Mouse (Mus musculus) liver, embryonic 12.5 days (tissue): ENCODE results near the gene Vwa7. TPM values are rescaled to one million over a fixed set of nuclear protein-coding genes. Genes with fewer than 3 reads are reported as not detected.
"Not testable (repeated sequence)": the region's sequence is repeated elsewhere in the genome, so short reads cannot be mapped to it uniquely, and the experiment has no call there.

Source experiments
- ATAC-seq: fragments of 200-750 bp; cut with Nextera tagmentation; 2 replicates; pipeline ENCODE4 v1.8.0; 2017; ENCODE audit warnings: moderate number of reproducible peaks, mild to moderate bottlenecking, moderate library complexity
- H3K27ac ChIP-seq: fragments of 300-500 bp; sonication (generic); 2 replicates; pipeline ENCODE4 v1.5.1; 2016; ENCODE audit warnings: mild to moderate bottlenecking
- H3K27me3 ChIP-seq: fragments of 300-500 bp; sonication (generic); replicated peaks from 2 replicates; pipeline ENCODE4 v1.6.1; 2016; ENCODE audit warnings: mild to moderate bottlenecking, moderate library complexity
- H3K36me3 ChIP-seq: fragments of 300-500 bp; sonication (generic); 2 replicates; pipeline ENCODE4 v1.6.1; 2016; ENCODE audit warnings: mild to moderate bottlenecking, moderate library complexity
- H3K4me1 ChIP-seq: fragments of 300-500 bp; sonication (generic); 2 replicates; pipeline ENCODE4 v1.6.1; 2016
- H3K4me2 ChIP-seq: fragments of 300-500 bp; sonication (generic); 2 replicates; pipeline ENCODE4 v1.6.1; 2016; ENCODE audit warnings: mild to moderate bottlenecking, moderate library complexity
- H3K4me3 ChIP-seq: fragments of 300-500 bp; sonication (generic); 2 replicates; pipeline ENCODE4 v1.5.1; 2016; ENCODE audit warnings: mild to moderate bottlenecking, moderate library complexity
- H3K9ac ChIP-seq: fragments of 300-500 bp; sonication (generic); 2 replicates; pipeline ENCODE4 v1.6.1; 2016; ENCODE audit warnings: mild to moderate bottlenecking, moderate library complexity
- H3K9me3 ChIP-seq: fragments of 300-500 bp; sonication (generic); replicated peaks from 2 replicates; pipeline ENCODE4 v1.6.1; 2016; ENCODE audit warnings: mild to moderate bottlenecking, moderate library complexity
- WGBS: fragments of 180-500 bp; shearing (Covaris S2); methylation state at CpG from one replicate; pipeline ENCODE4 v1.1.7; 2016; ENCODE audit not compliant: insufficient replicate concordance; 5-methylcytosine and 5-hydroxymethylcytosine counted together
- polyA plus RNA-seq: library from polyadenylated mRNA; unstranded; fragments of >200 nt; fragmentation: Nextera tagmentation; extraction: Ambion mirVana; gene quantifications from 2 replicates; pipeline ENCODE4 v1.2.1, GENCODE M21; 2016

Gene Vwa7
- polyA plus RNA-seq, 1 experiment from 2014 or later = 0.15 TPM

GRCm38 (mm10) chr17:35024691-35025488, 8.5 kb downstream of the Vwa7 start:
- no peak for ATAC-seq
- Histone ChIP-seq H3K27me3 (0 out of 2 replicates have a peak, but pooled peaks cover 3% of the 10 kb centered on the region), H3K9me3 (no peaks in the 10 kb centered on the region), H3K4me3 (no peak overlapping the region), H3K27ac (no peak overlapping the region), H3K4me1 (peaks cover 90% of the 10 kb centered on the region), H3K36me3 (no peaks in the 10 kb centered on the region), H3K4me2 (no peak overlapping the region; the same call in 1 of the 2 replicates), H3K9ac (no peak overlapping the region)
- 58% methylated on average over 8 of the region's 10 CpGs for WGBS

GRCm38 (mm10) chr17:35026206-35026605, 9.8 kb downstream of the Vwa7 start:
- WGBS = 65% methylated on average over 5 of the region's 5 CpGs
- Histone ChIP-seq H3K4me2 (no peak overlapping the region), H3K9ac (no peak overlapping the region), H3K4me1 (peaks cover 93% of the 10 kb centered on the region), H3K27me3 (0 out of 2 replicates have a peak, but pooled peaks cover 6% of the 10 kb centered on the region), H3K9me3 (no peaks in the 10 kb centered on the region), H3K36me3 (no peaks in the 10 kb centered on the region), H3K27ac (no peak overlapping the region), H3K4me3 (no peak overlapping the region)
- ATAC-seq = no peak

- H3K36me3 ChIP-seq = no peaks in the 10 kb centered on the region
- peak within 1 kb of the TSS; percentile 17; the same call in 1 of the 2 replicates for H3K27ac ChIP-seq
- no peak for ATAC-seq
- H3K4me2 ChIP-seq = no peak within 1 kb of the TSS
- peaks cover 93% of the 10 kb centered on the region for H3K4me1 ChIP-seq
- 0 out of 2 replicates have a peak, but pooled peaks cover 6% of the 10 kb centered on the region for H3K27me3 ChIP-seq
- 52% methylated on average over 13 of the region's 13 CpGs for WGBS
- H3K4me3 ChIP-seq = no peak within 1 kb of the TSS
- peak within 1 kb of the TSS; percentile 10; the same call in 1 of the 2 replicates for H3K9ac ChIP-seq
- H3K9me3 ChIP-seq = no peaks in the 10 kb centered on the region
These were observed 11.1 kb downstream of the Vwa7 start, which contains the start of gene Sapcd1 for GRCm38 (mm10) chr17:35027277-35028068. Gene Sapcd1 (minus strand): TSS chr17:35028016.

- H3K27ac ChIP-seq = no peak overlapping the region
These were observed 11.9 kb downstream of the Vwa7 start for GRCm38 (mm10) chr17:35028315-35028714.

GRCm38 (mm10) chr17:35029691-35030532, 13.5 kb downstream of the Vwa7 start:
- Histone ChIP-seq H3K9me3 (no peaks in the 10 kb centered on the region), H3K4me3 (no peak overlapping the region), H3K9ac (no peak overlapping the region), H3K4me1 (peaks cover 76% of the 10 kb centered on the region), H3K27me3 (0 out of 2 replicates have a peak, but pooled peaks cover 3% of the 10 kb centered on the region), H3K27ac (no peak overlapping the region), H3K4me2 (0 out of 2 replicates have a peak overlapping the region, but pooled peaks have one; percentile 10), H3K36me3 (no peaks in the 10 kb centered on the region)
- WGBS = 42% methylated on average over 19 of the region's 19 CpGs
- ATAC-seq = no peak

More at GRCm38 (mm10) chr17:35028315-35028714, 11.9 kb downstream of the Vwa7 start:
- 72% methylated on average over 2 of the region's 2 CpGs for WGBS
- Histone ChIP-seq H3K9ac (no peak overlapping the region), H3K4me1 (peaks cover 87% of the 10 kb centered on the region), H3K4me2 (no peak overlapping the region), H3K4me3 (no peak overlapping the region), H3K9me3 (no peaks in the 10 kb centered on the region), H3K27me3 (0 out of 2 replicates have a peak, but pooled peaks cover 6% of the 10 kb centered on the region), H3K36me3 (no peaks in the 10 kb centered on the region)
- no peak for ATAC-seq

GRCm38 (mm10) chr17:35031272-35031671, 14.9 kb downstream of the Vwa7 start:
- Histone ChIP-seq H3K4me3 (no peak overlapping the region), H3K9me3 (no peaks in the 10 kb centered on the region), H3K9ac (no peak overlapping the region), H3K36me3 (no peaks in the 10 kb centered on the region), H3K4me1 (peaks cover 66% of the 10 kb centered on the region), H3K27ac (no peak overlapping the region), H3K27me3 (0 out of 2 replicates have a peak, but pooled peaks cover 3% of the 10 kb centered on the region), H3K4me2 (no peak overlapping the region)
- 91% methylated on average over 11 of the region's 11 CpGs for WGBS
- no peak for ATAC-seq

- no peak for ATAC-seq
- H3K9ac ChIP-seq = no peak overlapping the region
- WGBS = 59% methylated on average over 7 of the region's 7 CpGs
These were observed 15.5 kb downstream of the Vwa7 start for GRCm38 (mm10) chr17:35031880-35032279.

GRCm38 (mm10) chr17:35032323-35032870, 16.0 kb downstream of the Vwa7 start:
- 0 out of 2 replicates have a peak, but pooled peaks cover 3% of the 10 kb centered on the region for H3K27me3 ChIP-seq
- H3K4me2 ChIP-seq = no peak overlapping the region
- no peak overlapping the region for H3K4me3 ChIP-seq
- H3K4me1 ChIP-seq = peaks cover 58% of the 10 kb centered on the region
- no peak overlapping the region for H3K27ac ChIP-seq
- no peaks in the 10 kb centered on the region for H3K36me3 ChIP-seq
- H3K9me3 ChIP-seq = no peaks in the 10 kb centered on the region
- 60% methylated on average over 8 of the region's 8 CpGs for WGBS
- no peak for ATAC-seq
- H3K9ac ChIP-seq = no peak overlapping the region

More at GRCm38 (mm10) chr17:35031880-35032279, 15.5 kb downstream of the Vwa7 start:
- Histone ChIP-seq H3K27ac (no peak overlapping the region), H3K4me2 (no peak overlapping the region), H3K27me3 (0 out of 2 replicates have a peak, but pooled peaks cover 3% of the 10 kb centered on the region), H3K4me1 (peaks cover 62% of the 10 kb centered on the region), H3K9me3 (no peaks in the 10 kb centered on the region), H3K4me3 (no peak overlapping the region), H3K36me3 (no peaks in the 10 kb centered on the region)

GRCm38 (mm10) chr17:35033703-35034102, 17.3 kb downstream of the Vwa7 start:
- ATAC-seq = not testable (repeated sequence)
- 63% methylated on average over 1 of the region's 1 CpGs for WGBS

GRCm38 (mm10) chr17:35034896-35035295, 18.5 kb downstream of the Vwa7 start:
- Histone ChIP-seq H3K36me3 (no peaks in the 10 kb centered on the region), H3K9ac (no peak overlapping the region), H3K9me3 (no peaks in the 10 kb centered on the region), H3K4me3 (no peak overlapping the region), H3K4me1 (peaks cover 43% of the 10 kb centered on the region), H3K27me3 (0 out of 2 replicates have a peak, but pooled peaks cover 3% of the 10 kb centered on the region), H3K27ac (0 out of 2 replicates have a peak overlapping the region, but pooled peaks have one; percentile 23), H3K4me2 (no peak overlapping the region)
- WGBS = 66% methylated on average over 6 of the region's 6 CpGs
- no peak for ATAC-seq

More at GRCm38 (mm10) chr17:35033703-35034102, 17.3 kb downstream of the Vwa7 start:
- not testable (repeated sequence) for H3K36me3 ChIP-seq, H3K9ac ChIP-seq, H3K4me3 ChIP-seq, H3K4me2 ChIP-seq, H3K27ac ChIP-seq, H3K9me3 ChIP-seq, H3K27me3 ChIP-seq
- H3K4me1 ChIP-seq = peaks cover 45% of the 10 kb centered on the region
